Mouse (Mus musculus) gastrocnemius, adult 2 months (tissue): Measurements from ENCODE around the gene Tnfsf8. TPM values are rescaled to one million over a fixed set of nuclear protein-coding genes. Genes with fewer than 3 reads are reported as not detected.

Experiments
- DNase-seq: peaks from one replicate; pipeline ENCODE4 v3.0.0; 2022
- H3K27ac ChIP-seq: fragments of 200-600 bp; 2 replicates; pipeline ENCODE4 v1.8.1; 2022; ENCODE audit warnings: mild to moderate bottlenecking
- H3K4me3 ChIP-seq: fragments of 200-600 bp; 2 replicates; pipeline ENCODE4 v1.8.1; 2022; ENCODE audit warnings: mild to moderate bottlenecking, moderate library complexity
- CTCF ChIP-seq: fragments of 200-600 bp; IDR thresholded peaks from 2 replicates; pipeline ENCODE4 v1.8.1; 2022; ENCODE audit warnings: antibody characterized with exemption, mild to moderate bottlenecking, moderate library complexity
- intact Hi-C: fragments of 180-260 bp; cut with DNase I; formaldehyde crosslinking; loops from one replicate; pipeline ENCODE4 v1.15.1; 2025
- total RNA-seq, 2 experiments: library from RNA; stranded (reverse); gene quantifications; 2 replicates each; pipeline ENCODE4 v1.2.3; 2021

Tnfsf8 gene
- total RNA-seq, 2 experiments from 2014 or later = not detected

- intact Hi-C loops = no loop called here
- no peak for DNase-seq
- H3K4me3 ChIP-seq = no peak overlapping the region
- no peak for TF ChIP-seq CTCF
- H3K27ac ChIP-seq = no peak overlapping the region
These were observed 45.5 kb downstream of the Tnfsf8 start for GRCm38 (mm10) chr4:63815668-63816067.

- DNase-seq = no peak
- Histone ChIP-seq H3K27ac (no peak overlapping the region), H3K4me3 (no peak overlapping the region)
- no peak for TF ChIP-seq CTCF
- intact Hi-C loops = no loop called here
These were observed 63.1 kb downstream of the Tnfsf8 start for GRCm38 (mm10) chr4:63798083-63798482.

- TF ChIP-seq CTCF = no peak
- Histone ChIP-seq H3K4me3 (no peak overlapping the region), H3K27ac (no peak overlapping the region)
- intact Hi-C loops = no loop called here
- no peak for DNase-seq
These were observed 64.6 kb downstream of the Tnfsf8 start for GRCm38 (mm10) chr4:63796527-63796926.

- no peak for TF ChIP-seq CTCF
These were observed 68.8 kb downstream of the Tnfsf8 start for GRCm38 (mm10) chr4:63792328-63792727.

GRCm38 (mm10) chr4:63785466-63785865 is 75.7 kb downstream of the Tnfsf8 start:
- intact Hi-C loops = no loop called here
- Histone ChIP-seq H3K4me3 (no peak overlapping the region), H3K27ac (no peak overlapping the region)
- TF ChIP-seq CTCF = no peak
- DNase-seq = no peak

More at GRCm38 (mm10) chr4:63792328-63792727, 68.8 kb downstream of the Tnfsf8 start:
- no peak for DNase-seq
- no peak overlapping the region for H3K27ac ChIP-seq
- H3K4me3 ChIP-seq = no peak overlapping the region
- intact Hi-C loops = no loop called here

GRCm38 (mm10) chr4:63783826-63784225 is 77.3 kb downstream of the Tnfsf8 start:
- Histone ChIP-seq H3K27ac (no peak overlapping the region), H3K4me3 (no peak overlapping the region)
- DNase-seq = no peak
- TF ChIP-seq CTCF = no peak
- intact Hi-C loops = no loop called here

- no peak; the same call in 1 of the 2 replicates for TF ChIP-seq CTCF
- intact Hi-C loops = no loop called here
- H3K27ac ChIP-seq = no peak overlapping the region
- no peak for DNase-seq
- H3K4me3 ChIP-seq = no peak overlapping the region
These were observed 78.1 kb downstream of the Tnfsf8 start for GRCm38 (mm10) chr4:63782970-63783613.

Other genes starting within 250 kb of the Tnfsf8 start
- gene Tex48, start 238.9 kb downstream of the Tnfsf8 start, total RNA-seq = not detected
- not detected for gene Gm11214, start 198.0 kb downstream of the Tnfsf8 start, total RNA-seq
- under 1 TPM in 1 of 2 experiments, not detected in 1; 0.08 TPM for gene Tnfsf15, start 116.2 kb downstream of the Tnfsf8 start, total RNA-seq
- gene Tnc, start 185.7 kb upstream of the Tnfsf8 start, total RNA-seq = 10 to 100 TPM in 1 of 2 experiments, 1 to 10 TPM in 1; 1.7 to 10.0 TPM